Mouse (Mus musculus) heart, adult 2 months (tissue): ENCODE measurements around the gene Lrrc59. TPM values are rescaled to one million over a fixed set of nuclear protein-coding genes. Genes with fewer than 3 reads are reported as not detected.

ENCODE experiments used
- DNase-seq, 2 experiments: peaks; one replicate each; pipeline ENCODE4 v3.0.0; 2021
- H3K27ac ChIP-seq: fragments of 200-600 bp; 2 replicates; pipeline ENCODE4 v1.8.1; 2022
- H3K27me3 ChIP-seq: fragments of 200-500 bp; 2 replicates; pipeline ENCODE4 v1.6.1; 2012; ENCODE audit warnings: mild to moderate bottlenecking, low read length, inconsistent platforms, mixed read lengths; ENCODE audit not compliant: control insufficient read depth, insufficient read depth
- H3K36me3 ChIP-seq: fragments of 200-500 bp; 2 replicates; pipeline ENCODE4 v1.6.1; 2012; ENCODE audit warnings: low read length, inconsistent platforms; ENCODE audit not compliant: control insufficient read depth, insufficient read depth
- H3K4me1 ChIP-seq: fragments of 200-500 bp; 2 replicates; pipeline ENCODE4 v1.6.1; 2011; ENCODE audit warnings: low read length; ENCODE audit not compliant: control insufficient read depth, insufficient read depth
- H3K4me3 ChIP-seq: fragments of 200-600 bp; 2 replicates; pipeline ENCODE4 v1.8.1; 2022
- H3K79me2 ChIP-seq: fragments of 200-500 bp; replicated peaks from 2 replicates; pipeline ENCODE4 v1.6.1; 2012; ENCODE audit warnings: mild to moderate bottlenecking, inconsistent platforms, low read length, moderate library complexity, mixed read lengths; ENCODE audit not compliant: control insufficient read depth, insufficient read depth
- H3K9ac ChIP-seq: fragments of 200-500 bp; 2 replicates; pipeline ENCODE4 v1.6.1; 2012; ENCODE audit warnings: low read depth, mild to moderate bottlenecking, control low read depth, inconsistent platforms, low read length, mixed read lengths
- CTCF ChIP-seq: fragments of 200-600 bp; IDR thresholded peaks from 2 replicates; pipeline ENCODE4 v1.8.1; 2022; ENCODE audit warnings: antibody characterized with exemption, mild to moderate bottlenecking, moderate library complexity
- EP300 ChIP-seq: fragments of 200-500 bp; IDR thresholded peaks from 2 replicates; pipeline ENCODE4 v1.6.1; 2011; ENCODE audit warnings: low read depth, low read length, control low read depth; ENCODE audit not compliant: insufficient read depth
- POLR2A ChIP-seq: fragments of 200-500 bp; IDR thresholded peaks from 2 replicates; pipeline ENCODE4 v1.6.1; 2011; ENCODE audit warnings: mild to moderate bottlenecking, low read depth, low read length, control low read depth; ENCODE audit not compliant: insufficient read depth
- WGBS: fragments of 180-500 bp; shearing (Covaris S2); methylation state at CpG from one replicate; pipeline ENCODE4 v1.1.7; 2018; 5-methylcytosine and 5-hydroxymethylcytosine counted together
- intact Hi-C: fragments of 180-260 bp; cut with DNase I; formaldehyde crosslinking; loops from one replicate; pipeline ENCODE4 v1.15.1; 2025
- long read RNA-seq: library from polyadenylated mRNA; stranded (forward); transcript quantifications from one replicate; pipeline ENCODE4 v2.0.0, GENCODE M21; 2021
- polyA plus RNA-seq: library from polyadenylated mRNA; depleted of rRNA; stranded (reverse); fragments of >200 nt; gene quantifications from 2 replicates; pipeline ENCODE4 v1.2.3, GENCODE M21; 2012; rRNA removed
- total RNA-seq, 2 experiments: library from RNA; stranded (reverse); gene quantifications; 2 replicates each; pipeline ENCODE4 v1.2.3; 2021

Lrrc59 gene
- total RNA-seq (10 to 100 TPM; 31.5 to 32.0 TPM), polyA plus RNA-seq (25.3 and 31.9 TPM in 2 replicates)
- long read RNA-seq, transcript Lrrc59-201 (7 exons, 2,837 nt) = major isoform, 73 of 76 reads
- long read RNA-seq, partial matches to known transcripts = 1 of 76 reads
- long read RNA-seq, other reads (novel, unspliced or antisense) = 2 of 76 reads

DNA sequence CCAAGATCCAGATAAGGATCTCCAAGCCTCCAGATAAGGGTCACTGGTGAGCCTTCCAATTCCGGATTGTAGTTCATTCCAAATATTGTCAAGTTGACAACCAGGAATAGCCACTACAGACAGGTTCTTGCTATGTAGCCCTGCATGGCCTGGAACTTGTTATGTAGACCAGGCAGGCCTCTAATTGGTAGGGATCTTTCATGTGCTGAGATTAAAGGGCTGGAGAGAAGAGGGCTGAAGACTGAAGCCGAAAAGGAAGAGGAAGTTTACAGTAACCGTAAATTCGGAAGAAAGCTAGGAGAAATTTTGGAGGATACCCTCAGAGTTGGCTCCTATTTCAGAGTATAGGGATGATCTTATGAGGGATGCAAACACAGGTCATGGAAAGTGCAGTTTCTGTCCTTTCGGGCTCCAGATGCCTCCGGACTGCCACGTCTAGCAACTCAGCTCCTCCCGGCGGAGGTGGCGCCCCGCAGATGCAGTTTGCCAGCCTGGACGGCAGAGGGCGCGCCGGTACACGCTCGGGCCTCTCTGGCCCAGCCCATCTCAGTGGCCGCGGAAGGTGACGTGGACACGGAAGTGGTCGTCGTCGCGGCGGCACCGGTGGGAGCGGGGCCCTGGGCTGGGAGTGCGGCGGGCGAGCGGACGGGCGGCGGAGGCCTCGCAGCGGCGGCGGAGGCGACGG, at the start of gene Lrrc59:
Gene Lrrc59, plus strand, starts transcription at position 569 of the 685 bp plus-strand sequence.
- TF ChIP-seq EP300 = 0 out of 2 replicates have a peak, but pooled peaks have one; percentile 56
- TF ChIP-seq POLR2A = peak; percentile 64
- 0 out of 2 replicates have a peak, but pooled peaks have one; percentile 100 for TF ChIP-seq CTCF
- peaks cover 5% of the 10 kb centered on the region for H3K4me1 ChIP-seq
- peak; percentile 95 to 97 for DNase-seq
- H3K27ac ChIP-seq = peak within 1 kb of the TSS; percentile 89
- intact Hi-C loops = no loop called here
- H3K36me3 ChIP-seq = no peaks in the 10 kb centered on the region
- H3K27me3 ChIP-seq = no peaks in the 10 kb centered on the region
- peaks cover 4% of the 10 kb centered on the region for H3K79me2 ChIP-seq
- WGBS = 3% methylated on average over 40 of the region's 41 CpGs
- peak within 1 kb of the TSS; percentile 98 for H3K9ac ChIP-seq
- H3K4me3 ChIP-seq = peak within 1 kb of the TSS; percentile 56

DNA sequence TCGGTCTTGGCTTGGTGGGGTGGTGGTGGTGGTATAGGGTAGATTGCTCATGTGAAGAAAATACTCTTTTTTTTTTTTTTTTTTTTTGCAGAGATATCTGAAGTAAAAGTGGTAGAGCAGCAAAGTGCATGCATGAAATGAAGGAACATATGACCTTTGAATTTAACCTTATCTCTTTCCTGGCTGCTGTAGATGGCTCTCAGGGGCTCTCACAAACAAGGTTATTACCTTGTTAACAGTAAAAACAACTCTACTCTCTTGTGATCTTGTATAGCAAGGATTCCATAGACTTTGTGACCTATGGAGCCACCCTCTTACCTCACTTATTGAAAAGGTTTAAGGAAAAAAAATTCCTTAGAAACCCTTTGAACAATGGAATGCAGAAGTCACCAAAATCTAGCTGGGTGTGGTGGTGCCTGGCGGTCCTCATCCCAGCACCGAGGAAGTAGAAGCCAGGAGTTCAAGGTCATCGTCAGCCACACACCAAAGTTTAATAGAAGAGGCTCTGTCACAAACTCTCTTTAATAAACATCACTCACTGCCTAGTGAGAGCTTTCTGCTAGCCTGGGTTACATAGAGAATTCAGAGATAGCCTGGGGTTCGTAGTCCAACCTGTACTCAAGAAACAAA, 49.3 kb upstream of the Lrrc59 start:
- H3K36me3 ChIP-seq = no peaks in the 10 kb centered on the region
- intact Hi-C loops = no loop called here
- no peaks in the 10 kb centered on the region for H3K27me3 ChIP-seq
- no peak overlapping the region for H3K9ac ChIP-seq
- 0 out of 2 replicates have a peak, but pooled peaks cover 2% of the 10 kb centered on the region for H3K4me1 ChIP-seq
- DNase-seq = no peak
- H3K27ac ChIP-seq = no peak overlapping the region
- WGBS = 91% methylated on average over 5 of the region's 5 CpGs
- TF ChIP-seq POLR2A (no peak), EP300 (no peak), CTCF (no peak)
- no peak overlapping the region for H3K4me3 ChIP-seq
- no peaks in the 10 kb centered on the region for H3K79me2 ChIP-seq

- DNase-seq = no peak
- TF ChIP-seq POLR2A (no peak), EP300 (no peak), CTCF (no peak)
- no peaks in the 10 kb centered on the region for H3K79me2 ChIP-seq
- H3K9ac ChIP-seq = no peak overlapping the region
- H3K4me3 ChIP-seq = no peak overlapping the region
- H3K4me1 ChIP-seq = peaks cover 7% of the 10 kb centered on the region
- intact Hi-C loops = no loop called here
- WGBS = 82% methylated on average over 9 of the region's 9 CpGs
- no peaks in the 10 kb centered on the region for H3K27me3 ChIP-seq
- H3K27ac ChIP-seq = no peak overlapping the region
- H3K36me3 ChIP-seq = no peaks in the 10 kb centered on the region
These were observed 44.5 kb upstream of the Lrrc59 start for GRCm38 (mm10) chr11:94585091-94585490.

- H3K36me3 ChIP-seq = no peaks in the 10 kb centered on the region
- no peak for DNase-seq
- H3K27ac ChIP-seq = no peak overlapping the region
- intact Hi-C loops = no loop called here
- H3K9ac ChIP-seq = no peak overlapping the region
- TF ChIP-seq CTCF = no peak
- TF ChIP-seq EP300 = no peak
- TF ChIP-seq POLR2A = no peak
- peaks cover 8% of the 10 kb centered on the region for H3K4me1 ChIP-seq
- H3K27me3 ChIP-seq = no peaks in the 10 kb centered on the region
- WGBS = 91% methylated on average over 6 of the region's 6 CpGs
- H3K4me3 ChIP-seq = no peak overlapping the region
- no peaks in the 10 kb centered on the region for H3K79me2 ChIP-seq
These were observed 42.1 kb upstream of the Lrrc59 start for GRCm38 (mm10) chr11:94587511-94587910.

DNA sequence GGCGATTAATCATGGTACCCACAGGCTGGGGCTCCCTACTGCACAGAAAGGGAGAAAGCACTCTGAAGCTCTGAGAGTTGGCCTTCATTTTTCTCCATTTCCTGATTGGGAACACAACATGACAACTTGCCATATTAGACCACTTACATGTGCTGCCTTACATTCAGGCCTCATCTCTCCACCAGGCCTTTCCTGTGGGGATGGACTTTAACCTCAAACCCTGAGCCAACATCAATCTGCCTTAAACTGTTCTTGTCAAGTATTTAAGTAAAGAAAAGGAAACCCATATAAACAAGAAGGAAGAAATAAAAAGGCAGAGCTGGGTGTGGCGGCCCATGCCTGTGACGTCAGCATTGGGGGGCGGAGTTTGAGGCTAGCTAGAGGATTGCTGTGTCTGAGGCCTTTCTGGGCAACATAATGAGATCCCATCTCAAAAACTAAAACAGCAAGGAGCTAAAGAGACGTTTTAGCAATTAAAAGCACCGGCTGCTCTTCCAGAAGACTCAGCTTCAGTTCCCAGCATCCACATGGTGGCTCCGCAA, 33.2 kb upstream of the Lrrc59 start:
- intact Hi-C loops = no loop called here
- Histone ChIP-seq H3K9ac (no peak overlapping the region), H3K79me2 (no peaks in the 10 kb centered on the region), H3K27me3 (no peaks in the 10 kb centered on the region), H3K4me3 (no peak overlapping the region), H3K36me3 (peaks cover 2% of the 10 kb centered on the region; the same call in 1 of the 2 replicates), H3K27ac (no peak overlapping the region), H3K4me1 (peaks cover 2% of the 10 kb centered on the region)
- DNase-seq = no peak
- no peak for TF ChIP-seq EP300
- 72% methylated on average over 7 of the region's 7 CpGs for WGBS

DNA sequence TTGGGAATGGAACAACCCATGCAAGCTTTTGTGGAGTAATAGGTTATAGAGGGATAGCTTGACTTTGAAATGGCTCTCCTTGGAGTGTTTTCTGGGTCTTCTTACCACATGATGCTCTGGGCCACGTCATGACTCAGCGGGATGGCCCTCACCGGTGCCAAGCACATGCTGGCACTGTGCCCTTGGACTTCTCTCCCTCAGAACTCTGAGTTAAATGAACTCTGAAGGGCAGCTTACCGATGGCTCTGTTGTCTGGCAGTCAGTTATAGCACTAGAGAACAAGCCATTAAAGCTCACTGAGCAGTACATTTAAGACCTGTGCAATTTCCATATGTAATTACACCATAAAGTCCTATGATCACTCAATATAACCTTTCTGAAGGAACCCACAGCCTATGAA, 32.2 kb upstream of the Lrrc59 start:
- peaks cover 2% of the 10 kb centered on the region; the same call in 1 of the 2 replicates for H3K36me3 ChIP-seq
- WGBS = 36% methylated on average over 4 of the region's 4 CpGs
- H3K9ac ChIP-seq = no peak overlapping the region
- peaks cover 5% of the 10 kb centered on the region for H3K4me1 ChIP-seq
- H3K4me3 ChIP-seq = no peak overlapping the region
- TF ChIP-seq EP300 (no peak), POLR2A (no peak), CTCF (no peak)
- DNase-seq = peak; percentile 46 to 67
- intact Hi-C loops = no loop called here
- H3K79me2 ChIP-seq = no peaks in the 10 kb centered on the region
- H3K27ac ChIP-seq = peak overlapping the region; percentile 21; the same call in 1 of the 2 replicates
- no peaks in the 10 kb centered on the region for H3K27me3 ChIP-seq
